Mouse (Mus musculus): Measurements from ENCODE around the gene Zfp553. TPM values are rescaled to one million over a fixed set of nuclear protein-coding genes. Genes with fewer than 3 reads are reported as not detected.

The Zfp553 gene
- total RNA-seq (2021): 1 to 10 TPM; 6.8 to 8.8 TPM

- intact Hi-C loops (cut with DNase I): no loop called here
- DNase-seq: peak; percentile 90 to 91
Observed at GRCm38 (mm10) chr7:127232622-127233367, at the start of gene Zfp553, which contains the start of gene Sept1. Zfp553 (plus strand) TSS chr7:127233061. Sept1 (minus strand) TSS chr7:127233130.

- DNase-seq: no peak
- intact Hi-C loops (cut with DNase I): loop anchor here (5.0 kb wide), 1 partner anchor 41 kb away; no protein-coding TSS in a partner anchor
Observed at GRCm38 (mm10) chr7:127183345-127183744, 49.5 kb upstream of the Zfp553 start.

- intact Hi-C loops (cut with DNase I): loop anchor here (2.0 to 5.0 kb wide), 2 partner anchors 42 to 55 kb away; no protein-coding TSS in a partner anchor
- peak in 1 of 2 experiments; percentile 43 for DNase-seq
Observed at GRCm38 (mm10) chr7:127183828-127184227, 49.0 kb upstream of the Zfp553 start.

- DNase-seq: no peak
- intact Hi-C loops (cut with DNase I): loop anchor here (2.0 to 5.0 kb wide), 2 partner anchors 42 to 56 kb away; no protein-coding TSS in a partner anchor
Observed at GRCm38 (mm10) chr7:127184720-127185119, 48.1 kb upstream of the Zfp553 start.

GRCm38 (mm10) chr7:127185601-127186000 is 47.3 kb upstream of the Zfp553 start:
- DNase-seq: no peak
- intact Hi-C loops (cut with DNase I): loop anchor here (2.0 kb wide), 1 partner anchor 57 kb away; no protein-coding TSS in a partner anchor

GRCm38 (mm10) chr7:127187351-127187750 is 45.5 kb upstream of the Zfp553 start:
- intact Hi-C loops (cut with DNase I): loop anchor here (2.0 kb wide), 1 partner anchor 69 kb away; no protein-coding TSS in a partner anchor

GRCm38 (mm10) chr7:127188305-127189276 is 44.3 kb upstream of the Zfp553 start:
- DNase-seq: no peak
- intact Hi-C loops (cut with DNase I): no loop called here

More at GRCm38 (mm10) chr7:127187351-127187750, 45.5 kb upstream of the Zfp553 start:
- DNase-seq: no peak

- intact Hi-C loops (cut with DNase I): no loop called here
- no peak for DNase-seq
Observed at GRCm38 (mm10) chr7:127190672-127191071, 42.2 kb upstream of the Zfp553 start.

GRCm38 (mm10) chr7:127192989-127193388 is 39.9 kb upstream of the Zfp553 start:
- intact Hi-C loops (cut with DNase I): no loop called here
- DNase-seq: no peak

- intact Hi-C loops (cut with DNase I): no loop called here
Observed at GRCm38 (mm10) chr7:127194011-127194632, 38.7 kb upstream of the Zfp553 start.

GRCm38 (mm10) chr7:127194633-127195029 is 38.2 kb upstream of the Zfp553 start:
- intact Hi-C loops (cut with DNase I): no loop called here
- no peak for DNase-seq

More at GRCm38 (mm10) chr7:127194011-127194632, 38.7 kb upstream of the Zfp553 start:
- no peak for DNase-seq

- intact Hi-C loops (cut with DNase I): no loop called here
Observed at GRCm38 (mm10) chr7:127195544-127196295, 37.1 kb upstream of the Zfp553 start, which contains the start of gene Cd2bp2. Cd2bp2 (minus strand) TSS chr7:127196050.

GRCm38 (mm10) chr7:127196484-127196883 is 36.4 kb upstream of the Zfp553 start:
- DNase-seq: no peak
- intact Hi-C loops (cut with DNase I): no loop called here

More at GRCm38 (mm10) chr7:127195544-127196295, 37.1 kb upstream of the Zfp553 start, which contains the start of gene Cd2bp2:
- peak; percentile 97 to 98 for DNase-seq

GRCm38 (mm10) chr7:127206606-127207005 is 26.3 kb upstream of the Zfp553 start:
- no peak for DNase-seq
- intact Hi-C loops (cut with DNase I): no loop called here

- DNase-seq: peak in 1 of 2 experiments; percentile 63
- intact Hi-C loops (cut with DNase I): no loop called here
Observed at GRCm38 (mm10) chr7:127207374-127208294, 25.2 kb upstream of the Zfp553 start.

GRCm38 (mm10) chr7:127208295-127208552 is 24.6 kb upstream of the Zfp553 start, which contains the start of gene Tbc1d10b:
Tbc1d10b (minus strand) TSS chr7:127208468.
- intact Hi-C loops (cut with DNase I): no loop called here
- no peak for DNase-seq

GRCm38 (mm10) chr7:127208553-127209438 is 24.1 kb upstream of the Zfp553 start, which contains the start of gene Mylpf:
Mylpf (plus strand) TSS chr7:127208890.
- intact Hi-C loops (cut with DNase I): no loop called here
- peak; percentile 95 for DNase-seq

Measured in heart, postnatal 10 days (tissue).